Mouse (Mus musculus): ENCODE data around the gene Scn8a. TPM values are rescaled to one million over a fixed set of nuclear protein-coding genes. Genes with fewer than 3 reads are reported as not detected.
A peak's percentile ranks its signal among the peaks of the same experiment; 100 is the strongest.

The Scn8a gene
- total RNA-seq, 2 experiments from 2014 or later: 208 to 232 TPM

GRCm38 (mm10) chr15:101011352-101011751 is 141.7 kb downstream of the Scn8a start:
- DNase-seq (ENCODE audit: low spot score in 2 of 2): no peak

- DNase-seq (ENCODE audit: low spot score in 2 of 2): no peak
These were observed 159.3 kb downstream of the Scn8a start for GRCm38 (mm10) chr15:101028960-101029359.

- no peak for DNase-seq (ENCODE audit: low spot score in 2 of 2)
These were observed 170.0 kb downstream of the Scn8a start for GRCm38 (mm10) chr15:101039651-101040050.

GRCm38 (mm10) chr15:101041966-101042365 is 172.3 kb downstream of the Scn8a start:
- no peak for DNase-seq (ENCODE audit: low spot score in 2 of 2)

GRCm38 (mm10) chr15:101042613-101043012 is 173.0 kb downstream of the Scn8a start:
- DNase-seq (ENCODE audit: low spot score in 2 of 2): peak; percentile 61 to 72

- DNase-seq (ENCODE audit: low spot score in 2 of 2): no peak
These were observed 174.9 kb downstream of the Scn8a start for GRCm38 (mm10) chr15:101044531-101044930.

GRCm38 (mm10) chr15:101046039-101046526 is 176.4 kb downstream of the Scn8a start:
- DNase-seq (ENCODE audit: low spot score in 2 of 2): no peak

- peak in 1 of 2 experiments; percentile 31 for DNase-seq (ENCODE audit: low spot score in 2 of 2)
These were observed 177.0 kb downstream of the Scn8a start for GRCm38 (mm10) chr15:101046527-101047193.

- DNase-seq (ENCODE audit: low spot score in 2 of 2): no peak
These were observed 177.5 kb downstream of the Scn8a start, which contains the start of gene Gm47841 for GRCm38 (mm10) chr15:101047194-101047555. TSS of gene Gm47841 (minus strand) at chr15:101047397.

GRCm38 (mm10) chr15:101048338-101048896 is 178.8 kb downstream of the Scn8a start:
- no peak for DNase-seq (ENCODE audit: low spot score in 2 of 2)

GRCm38 (mm10) chr15:101051869-101052268 is 182.2 kb downstream of the Scn8a start:
- DNase-seq (ENCODE audit: low spot score in 2 of 2): no peak

GRCm38 (mm10) chr15:101052560-101053501 is 183.2 kb downstream of the Scn8a start:
- no peak for DNase-seq (ENCODE audit: low spot score in 2 of 2)

- DNase-seq (ENCODE audit: low spot score in 2 of 2): no peak
These were observed 184.3 kb downstream of the Scn8a start for GRCm38 (mm10) chr15:101053832-101054459.

GRCm38 (mm10) chr15:101054541-101054940 is 184.9 kb downstream of the Scn8a start:
- DNase-seq (ENCODE audit: low spot score in 2 of 2): no peak

- peak; percentile 49 to 62 for DNase-seq (ENCODE audit: low spot score in 2 of 2)
These were observed 186.6 kb downstream of the Scn8a start for GRCm38 (mm10) chr15:101056225-101056624.

GRCm38 (mm10) chr15:101059570-101060279 is 190.1 kb downstream of the Scn8a start:
- no peak for DNase-seq (ENCODE audit: low spot score in 2 of 2)

- DNase-seq (ENCODE audit: low spot score in 2 of 2): no peak
These were observed 190.7 kb downstream of the Scn8a start for GRCm38 (mm10) chr15:101060280-101060852.

- no peak for DNase-seq (ENCODE audit: low spot score in 2 of 2)
These were observed 195.4 kb downstream of the Scn8a start for GRCm38 (mm10) chr15:101065069-101065468.

GRCm38 (mm10) chr15:101066364-101066847 is 196.7 kb downstream of the Scn8a start:
- DNase-seq (ENCODE audit: low spot score in 2 of 2): no peak

Measured in layer of hippocampus, postnatal 14 days (tissue).